Mouse (Mus musculus): ENCODE data around the gene A430078G23Rik.

GRCm38 (mm10) chr8:3354443-3354812, 1.2 kb downstream of the A430078G23Rik start:
- TF ChIP-seq CTCF (IDR thresholded peaks at IDR 0.05; ENCODE audit: borderline replicate concordance, insufficient read depth, low read depth, low read length) (no peak), POLR2A (IDR thresholded peaks at IDR 0.05; ENCODE audit: borderline replicate concordance, insufficient read depth, low read length) (no peak)
